Mouse (Mus musculus) brain, embryonic 14.5 days (tissue): ENCODE measurements at regions not wholly inside any gene's neighbourhood (a gene's known extent, or its start where the extent isn't known, plus 50 kb on each side); places are given as distances from the start of the nearest gene placed in this dataset.

Experiments used
- DNase-seq: peaks from one replicate; pipeline ENCODE4 v3.0.0-alpha.2; 2011; ENCODE audit warnings: low read depth
- CTCF ChIP-seq: fragments of 200-500 bp; IDR thresholded peaks from 2 replicates; pipeline ENCODE4 v1.5.1; 2012; ENCODE audit warnings: inconsistent platforms, mild to moderate bottlenecking, moderate library complexity, borderline replicate concordance; ENCODE audit not compliant: insufficient read depth, insufficient read length; ENCODE audit errors: extremely low read depth
- POLR2A ChIP-seq: fragments of 200-500 bp; IDR thresholded peaks from 2 replicates; pipeline ENCODE4 v1.6.1; 2012; ENCODE audit warnings: mild to moderate bottlenecking, inconsistent platforms, borderline replicate concordance; ENCODE audit not compliant: poor library complexity, insufficient read depth, insufficient read length, severe bottlenecking; ENCODE audit errors: extremely low read depth

GRCm38 (mm10) chr1:114236316-114236715 is 1448.2 kb upstream of the Cntnap5a start:
- DNase-seq: peak; percentile 49
- TF ChIP-seq POLR2A (no peak), CTCF (no peak)
